Mouse (Mus musculus) B cell, adult 2 months (primary cell): Measurements from ENCODE around the gene Ces1f.
"Not testable (repeated sequence)": the region's sequence is repeated elsewhere in the genome, so short reads cannot be mapped to it uniquely, and the experiment has no call there.

Experiments
- DNase-seq, 2 experiments: peaks; one replicate each; pipeline ENCODE4 v3.0.0; 2022

The Ces1f gene

DNA sequence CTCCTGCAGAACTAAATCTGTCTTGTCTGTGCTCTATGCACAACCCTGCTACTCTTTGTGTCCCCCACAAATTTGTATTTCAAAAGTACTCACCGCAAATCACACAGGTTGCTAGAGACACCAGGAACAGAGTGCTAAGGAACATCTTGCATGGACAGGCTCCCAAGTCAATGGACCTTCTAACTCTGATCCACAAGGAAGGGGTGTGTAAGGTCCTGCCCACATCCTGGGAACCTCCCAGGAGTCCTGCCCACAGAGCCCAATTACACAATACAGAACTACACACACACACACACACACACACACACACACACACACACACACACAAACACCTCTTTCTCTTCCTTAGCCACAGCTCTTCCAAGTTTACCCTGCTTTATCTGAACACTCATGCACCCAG lies at the start of gene Ces1f:
Gene Ces1f (minus strand): TSS at position 192 of the 400 bp plus-strand sequence.
- DNase-seq = no peak

DNA sequence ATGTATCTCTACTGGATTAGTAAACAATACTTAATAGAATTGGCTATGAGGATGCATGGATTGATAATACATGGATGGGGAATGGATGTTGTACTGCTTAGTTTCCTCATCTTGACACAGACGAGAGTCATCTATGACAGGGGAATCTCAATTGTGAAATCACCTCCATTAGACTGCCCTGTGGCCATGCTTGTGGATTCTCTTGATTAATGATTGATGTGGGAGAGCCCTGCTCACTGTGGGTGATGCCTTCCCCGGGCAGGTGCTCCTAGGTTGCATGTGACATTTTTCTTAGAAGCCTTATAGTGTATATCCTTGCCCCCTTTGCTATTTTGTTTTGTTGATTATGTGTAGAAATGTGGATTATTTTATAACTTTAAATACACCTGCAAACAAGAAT lies 45.6 kb upstream of the Ces1f start:
- no peak for DNase-seq

DNA sequence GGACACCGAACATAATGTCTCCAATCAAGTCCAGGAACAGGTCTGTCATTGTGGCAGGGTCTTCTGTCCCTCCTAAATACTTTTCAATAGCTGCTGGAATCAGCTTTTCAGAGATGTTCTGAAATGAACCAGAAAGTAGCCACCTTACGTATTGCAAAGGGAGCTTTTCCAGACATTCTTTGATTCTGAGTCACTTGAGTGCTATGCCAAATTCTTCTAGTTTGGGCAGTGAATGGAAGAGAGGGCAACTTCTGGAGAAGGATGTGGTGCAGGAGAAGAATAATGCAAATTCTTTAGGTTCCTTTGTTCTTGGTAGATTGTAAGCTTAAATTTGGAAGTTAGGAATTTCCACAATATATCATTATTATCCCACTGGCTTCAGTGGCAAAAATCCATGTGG lies 37.5 kb upstream of the Ces1f start:
- no peak for DNase-seq

DNA sequence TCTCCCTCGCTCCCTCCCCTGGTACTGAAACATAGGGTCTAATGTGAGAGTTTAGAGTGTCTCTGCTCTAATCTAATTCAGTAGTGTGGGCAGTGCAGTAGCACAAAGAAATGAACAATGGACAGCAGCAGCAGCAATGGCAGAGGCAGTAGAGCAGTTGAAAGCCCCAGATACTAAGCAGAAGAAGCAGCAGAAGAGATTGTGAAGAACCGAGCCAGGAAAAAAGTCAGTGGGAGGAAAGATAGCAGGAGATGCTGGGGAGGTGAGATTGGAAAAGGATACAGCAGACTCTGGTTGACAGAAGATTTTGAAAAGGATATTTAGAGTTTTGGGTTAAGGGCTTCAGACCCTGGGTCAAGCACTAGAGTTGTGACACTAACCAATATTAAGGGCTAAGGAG lies 36.0 kb upstream of the Ces1f start:
- DNase-seq = no peak

DNA sequence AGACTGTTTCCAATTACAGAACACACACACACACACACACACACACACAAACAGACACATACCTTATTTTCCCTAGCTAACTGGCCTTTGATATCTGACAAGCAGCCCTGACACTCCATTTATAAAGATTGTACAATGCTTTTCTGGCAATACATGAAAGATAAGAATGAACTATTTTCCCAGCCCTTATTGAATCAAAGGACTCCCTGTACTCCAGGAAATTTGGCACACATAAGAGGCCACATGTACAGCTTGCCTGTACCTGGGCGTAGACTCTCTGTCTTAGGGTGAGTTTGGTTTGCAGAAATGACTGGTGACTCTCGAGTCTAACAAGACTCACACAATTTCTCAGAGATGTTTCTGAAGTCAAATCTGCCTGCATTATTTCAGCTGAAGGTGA lies 4.3 kb upstream of the Ces1f start:
- no peak for DNase-seq

DNA sequence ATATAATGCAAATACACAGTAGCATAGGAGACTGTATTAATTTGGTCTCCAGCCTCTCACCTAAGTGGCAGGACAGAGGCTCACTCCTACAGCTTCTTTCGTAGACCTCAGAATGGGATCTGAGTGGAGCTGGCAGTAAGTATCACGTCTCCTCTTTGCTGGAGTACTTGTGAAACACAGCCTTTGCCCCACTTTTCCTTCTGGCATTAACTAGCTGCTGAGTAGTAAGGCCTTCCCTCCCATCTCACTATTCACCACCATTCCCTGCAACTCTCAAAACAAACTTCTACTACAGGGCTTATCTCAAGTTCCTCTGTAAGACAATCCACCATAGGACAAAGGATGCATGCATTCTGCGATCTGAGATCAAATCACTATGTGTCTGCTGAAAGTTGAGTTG lies 2.8 kb upstream of the Ces1f start:
- DNase-seq = no peak

DNA sequence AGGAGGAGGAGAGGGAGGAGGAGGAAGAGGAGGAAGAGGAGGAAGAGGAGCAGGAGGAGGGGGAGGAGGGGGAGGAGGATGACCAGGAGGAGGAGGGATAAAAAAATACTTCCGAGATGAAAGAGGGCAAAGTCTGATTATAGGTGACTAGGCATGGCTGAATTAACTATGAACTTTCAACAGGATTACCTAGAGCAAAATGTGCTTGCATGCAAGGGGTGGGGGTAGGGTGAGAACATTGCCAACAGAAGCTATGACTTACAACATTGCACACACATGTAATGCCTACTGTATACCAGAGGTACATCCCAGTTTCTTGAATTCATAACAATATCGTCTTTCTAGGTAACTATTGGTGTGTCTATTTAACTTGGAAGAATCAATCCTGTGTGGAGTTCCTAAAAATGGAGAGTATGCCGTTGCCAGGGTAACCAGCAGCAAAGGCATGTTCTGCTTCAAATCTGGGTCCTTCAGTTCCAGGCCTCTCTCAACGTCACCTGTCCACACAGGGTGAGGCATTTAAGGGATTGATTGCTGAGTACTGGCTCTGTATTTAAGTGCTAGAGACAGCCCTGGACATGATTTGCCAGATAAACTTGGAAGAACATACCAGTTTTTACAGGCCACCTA lies 1.3 kb downstream of the Ces1f start:
- DNase-seq = no peak

DNA sequence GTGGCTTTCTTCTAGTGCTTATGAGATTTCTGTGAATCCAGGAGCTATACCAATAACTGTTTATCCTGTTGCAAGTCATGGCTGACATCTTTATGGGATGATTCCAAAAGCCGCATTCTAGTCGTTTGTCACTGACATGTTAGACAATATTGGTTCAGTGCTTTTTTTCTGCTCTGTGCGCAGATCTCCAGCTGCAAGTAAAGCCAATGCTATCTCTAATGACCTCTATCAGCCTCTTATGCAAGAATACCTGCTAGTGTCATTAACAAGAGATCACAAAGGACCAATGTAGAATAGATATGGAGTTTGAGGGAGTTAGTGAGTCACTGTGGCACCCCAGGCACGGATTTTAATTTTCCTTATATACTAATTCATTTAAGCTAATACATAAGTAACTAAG lies 4.9 kb downstream of the Ces1f start:
- no peak for DNase-seq

DNA sequence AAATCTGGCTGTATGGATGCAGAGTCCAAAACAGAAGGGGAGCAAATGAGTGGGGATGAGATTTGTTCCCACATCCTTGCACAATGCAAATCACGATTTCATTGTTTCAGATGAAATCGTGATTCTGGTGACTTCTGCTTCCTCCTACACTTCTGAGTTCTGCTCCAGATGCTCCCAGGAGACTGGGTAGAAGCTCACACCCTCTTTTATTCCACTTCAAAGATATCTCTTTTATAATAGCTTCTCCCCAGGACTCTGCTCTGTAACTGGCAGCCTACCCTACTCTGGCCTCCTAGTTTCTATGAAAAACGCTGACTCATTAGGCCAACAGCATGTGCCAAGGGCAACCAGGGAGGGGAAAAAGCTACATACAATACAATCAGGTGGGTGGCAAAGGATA lies 6.2 kb downstream of the Ces1f start:
- DNase-seq = no peak

DNA sequence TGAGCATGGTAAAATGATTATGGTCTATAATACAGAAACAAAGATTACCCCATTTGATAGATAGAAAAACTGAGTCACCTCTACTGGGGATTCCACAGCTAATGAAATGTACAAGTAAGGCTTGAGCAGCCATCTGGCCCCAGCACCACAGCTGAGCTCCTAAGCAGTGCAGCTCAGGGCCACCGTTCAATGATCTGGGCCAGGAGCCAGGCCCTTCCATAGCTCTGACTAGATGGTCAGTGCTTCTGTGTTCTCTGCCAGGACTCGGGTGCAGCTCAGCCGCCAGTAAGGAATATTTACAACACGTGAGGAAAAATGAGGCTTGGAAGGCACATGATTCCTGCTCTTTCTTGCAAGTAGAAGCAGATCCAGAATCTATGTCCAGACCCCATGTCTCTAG lies 6.9 kb downstream of the Ces1f start:
- DNase-seq = no peak

DNA sequence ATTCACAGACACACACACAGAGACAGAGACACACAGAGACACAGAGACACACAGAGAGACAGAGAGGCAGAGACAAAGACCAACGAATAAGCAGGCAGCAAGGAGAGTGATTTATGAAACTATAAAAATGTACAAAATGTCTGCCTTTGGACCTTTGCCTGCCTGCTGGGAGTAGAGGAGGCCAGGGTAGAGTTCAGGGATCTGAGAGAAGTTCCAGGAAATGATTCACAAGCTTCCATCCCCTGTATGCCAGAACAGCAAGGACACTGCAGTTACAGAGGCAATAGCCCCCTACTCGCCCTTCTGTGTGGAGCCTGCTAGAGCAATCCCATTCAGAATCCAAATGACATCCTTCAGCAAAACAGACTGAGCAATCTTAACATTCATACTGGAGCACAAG lies 18.1 kb downstream of the Ces1f start:
- DNase-seq = no peak

DNA sequence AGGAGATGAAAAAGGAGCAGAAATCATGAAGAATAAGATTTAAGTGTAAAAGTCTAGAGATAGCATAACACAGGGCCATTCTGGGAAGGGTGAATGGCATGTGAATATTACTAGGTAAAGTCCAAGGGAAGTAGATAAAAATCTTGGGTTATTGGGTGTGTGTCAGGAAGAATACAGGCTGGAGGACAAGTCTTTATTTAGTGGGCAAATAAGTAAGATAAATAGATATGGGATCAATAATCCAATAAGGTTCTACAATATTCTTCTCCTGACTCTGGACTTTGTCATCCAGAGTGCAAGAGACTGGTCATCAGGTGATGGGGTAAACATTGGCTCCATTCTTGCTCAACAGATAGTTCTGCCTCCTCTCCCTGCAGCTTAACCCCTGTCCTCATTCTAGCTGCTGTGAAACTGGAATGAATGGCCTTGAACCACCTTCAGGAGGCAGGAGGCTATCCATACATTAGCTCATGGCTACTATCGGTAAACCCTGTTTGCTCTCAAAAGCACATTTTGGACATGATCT lies 27.1 kb downstream of the Ces1f start:
- no peak for DNase-seq

DNA sequence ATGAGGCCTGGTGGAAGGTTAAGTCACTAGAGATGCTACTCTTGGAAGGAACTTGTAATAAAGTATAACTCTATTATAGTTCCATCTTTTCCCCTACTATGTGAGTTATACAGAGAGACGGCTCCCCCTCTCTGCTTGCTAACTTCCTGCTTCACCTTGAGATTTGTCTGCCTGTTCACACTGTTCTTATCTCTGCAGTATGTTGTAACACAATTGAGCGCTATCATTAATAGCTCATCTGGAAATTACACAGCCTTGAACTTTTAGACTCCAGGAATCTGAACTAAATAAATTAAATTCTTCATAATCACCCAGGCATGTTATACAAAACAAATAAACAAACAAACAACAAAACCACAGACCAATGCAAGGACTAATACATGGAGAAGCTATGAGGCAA lies 33.5 kb downstream of the Ces1f start:
- DNase-seq = no peak

DNA sequence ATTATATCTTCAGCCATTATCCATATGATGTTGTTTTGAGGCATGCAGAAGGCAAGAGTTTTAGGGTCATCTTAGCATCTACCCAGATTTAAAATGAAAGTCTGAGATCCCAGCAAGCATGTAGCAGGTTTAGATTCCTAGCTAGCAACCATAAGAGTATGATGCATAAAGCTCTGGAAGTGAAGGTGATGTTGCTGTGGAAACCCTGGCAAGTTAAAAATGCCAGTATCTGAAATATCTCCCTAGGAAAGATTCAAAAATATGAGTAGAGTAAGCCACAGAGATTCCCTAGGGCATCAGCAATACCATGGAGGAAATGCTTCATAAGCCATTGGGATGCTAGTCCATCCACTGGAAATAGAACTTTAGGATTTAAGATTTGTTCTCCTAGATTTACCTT lies 39.7 kb downstream of the Ces1f start:
- DNase-seq = no peak

DNA sequence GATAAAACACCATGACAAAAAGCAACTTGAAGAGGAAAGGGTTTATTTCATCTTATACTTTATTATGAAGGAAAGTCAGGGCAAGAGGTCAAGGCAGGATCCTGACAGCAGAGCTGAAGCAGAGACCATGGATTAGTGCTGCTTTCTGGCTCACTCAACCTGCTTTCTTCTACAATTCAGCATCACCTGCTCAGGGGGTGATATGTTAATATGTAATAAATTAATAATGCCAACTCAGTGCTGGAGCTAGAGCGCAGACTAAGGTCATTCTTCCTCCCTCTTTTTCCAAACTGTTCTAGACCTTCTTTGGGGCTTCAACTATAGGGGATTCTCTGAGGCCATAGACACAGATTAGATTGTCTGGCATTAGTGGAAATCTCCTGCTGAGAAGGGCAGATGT lies 43.9 kb downstream of the Ces1f start:
- no peak for DNase-seq

DNA sequence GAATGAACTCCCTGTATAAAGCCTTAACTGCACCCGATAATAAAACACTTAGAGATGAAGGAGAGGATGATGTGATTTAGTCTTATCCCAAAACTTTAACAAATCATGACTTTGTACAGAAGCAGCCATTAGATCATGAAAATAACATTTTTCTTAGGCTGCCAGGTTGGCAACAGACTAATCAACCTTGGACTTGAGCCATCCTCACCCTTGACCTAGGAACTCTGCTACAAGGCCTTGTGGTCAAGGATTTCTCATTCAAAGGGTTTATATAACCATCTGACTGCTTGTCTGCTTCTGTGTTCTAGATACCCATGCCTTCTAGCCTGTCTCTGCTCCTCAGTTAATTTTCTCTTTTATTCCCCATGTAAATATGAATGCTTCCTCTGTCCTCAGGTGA lies 44.8 kb downstream of the Ces1f start:
- no peak for DNase-seq

DNA sequence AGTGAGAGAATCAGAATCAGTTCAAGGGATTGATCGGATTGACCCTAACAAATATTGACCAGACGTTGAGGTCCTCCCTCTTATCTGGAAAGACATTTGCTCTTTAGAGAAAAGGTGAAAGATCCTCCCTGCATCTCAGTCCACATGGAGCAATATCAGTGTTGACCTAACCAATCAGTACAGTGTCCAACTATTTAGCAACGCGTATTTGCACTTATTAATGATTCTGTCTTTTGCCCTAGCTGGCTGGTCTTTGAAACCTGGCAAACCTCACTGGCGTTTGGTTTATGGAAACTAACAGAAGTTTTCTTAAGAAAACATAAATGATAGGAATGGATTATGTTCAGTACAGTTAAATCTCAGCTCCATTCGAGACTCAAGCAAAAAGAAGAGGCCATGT lies 45.5 kb downstream of the Ces1f start:
- DNase-seq = no peak

DNA sequence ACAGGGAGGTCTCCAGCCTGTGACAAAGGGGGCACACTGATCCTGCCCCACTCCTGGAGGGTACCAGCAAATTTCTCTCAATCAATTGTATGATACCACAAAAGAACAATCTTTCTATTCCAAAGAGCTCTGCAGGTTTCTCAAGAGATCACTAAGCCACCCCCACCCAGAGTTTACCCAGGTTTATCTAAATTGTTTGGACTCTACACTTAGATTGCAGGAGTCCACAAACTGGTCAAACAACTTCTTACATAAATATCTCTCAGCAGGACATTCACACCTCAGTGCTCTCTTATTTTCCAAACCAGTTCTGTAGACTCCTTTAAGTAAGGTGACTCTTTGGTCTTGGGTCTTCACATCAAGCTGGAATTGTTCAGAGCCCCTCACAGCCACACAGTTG lies 50.1 kb downstream of the Ces1f start, which contains the start of gene Ces1e:
Gene Ces1e (minus strand): TSS at position 174 of the 400 bp plus-strand sequence.
- no peak for DNase-seq

DNA sequence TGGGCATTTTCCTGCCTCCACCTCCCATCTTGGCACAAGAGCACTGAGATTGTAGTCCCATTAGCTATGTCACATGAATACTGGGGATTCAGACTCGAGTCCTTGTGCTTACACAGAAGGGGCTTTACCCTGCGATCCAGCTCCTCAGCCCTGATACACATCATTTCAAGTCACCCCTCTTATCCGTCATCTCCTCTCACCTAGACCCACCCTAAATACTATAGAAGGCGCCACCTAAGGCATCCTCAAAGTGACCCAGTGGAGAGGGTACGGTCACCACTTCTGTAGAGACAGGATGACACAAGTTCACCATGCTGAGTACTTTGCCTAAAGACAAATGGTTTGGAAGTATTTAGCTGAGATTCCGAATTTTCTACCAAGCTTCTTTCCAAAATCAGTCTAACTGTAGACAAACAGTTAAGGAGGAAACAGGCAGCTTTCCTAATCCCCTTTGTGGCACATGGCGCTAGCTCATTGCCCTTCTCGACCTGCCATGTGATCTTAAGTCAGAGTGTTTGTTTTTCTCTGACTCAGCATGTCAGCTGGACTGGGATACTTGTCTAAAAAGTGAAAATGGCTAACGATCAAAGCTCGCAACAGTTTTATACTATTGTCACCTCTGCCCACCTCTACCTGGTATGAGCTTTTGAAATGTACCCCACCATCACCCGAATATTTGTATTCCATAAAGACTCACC lies 50.7 kb downstream of the Ces1f start:
- DNase-seq = no peak

DNA sequence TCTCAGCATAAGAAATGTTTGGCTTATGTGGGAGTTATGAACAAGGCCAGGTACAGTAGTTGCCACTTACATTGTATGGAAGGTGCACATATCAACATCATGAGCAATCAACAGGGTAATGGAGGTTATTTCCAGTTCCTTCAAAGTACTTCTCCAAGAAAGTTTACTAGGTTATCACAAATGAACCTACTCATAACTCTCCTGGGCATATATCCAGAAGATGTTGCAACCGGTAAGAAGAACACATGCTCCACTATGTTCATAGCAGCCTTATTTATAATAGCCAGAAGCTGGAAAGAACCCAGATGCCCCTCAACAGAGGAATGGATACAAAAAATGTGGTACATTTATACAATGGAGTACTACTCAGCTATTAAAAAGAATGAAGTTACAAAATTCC lies 53.1 kb downstream of the Ces1f start:
- DNase-seq = not testable (repeated sequence)

DNA sequence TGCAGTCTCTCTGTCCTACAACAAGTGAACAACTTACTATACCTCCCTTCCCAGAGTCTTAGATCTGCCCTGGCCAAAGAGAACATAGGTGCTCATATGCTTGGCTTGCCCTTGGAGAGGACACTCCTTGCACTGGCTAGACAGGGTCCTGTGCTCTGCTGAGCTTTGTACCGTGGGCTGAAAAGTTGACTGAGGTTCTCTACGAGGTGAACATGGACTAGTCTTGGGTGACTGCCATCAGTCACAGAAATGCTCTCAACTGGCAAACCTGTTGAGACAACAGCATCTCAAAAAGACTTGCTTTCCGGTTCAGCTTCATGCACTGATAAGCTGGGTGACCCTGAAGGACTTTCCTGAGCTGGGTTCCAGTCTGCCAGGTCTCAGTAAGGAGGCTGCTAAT lies 57.7 kb downstream of the Ces1f start:
- DNase-seq = no peak

DNA sequence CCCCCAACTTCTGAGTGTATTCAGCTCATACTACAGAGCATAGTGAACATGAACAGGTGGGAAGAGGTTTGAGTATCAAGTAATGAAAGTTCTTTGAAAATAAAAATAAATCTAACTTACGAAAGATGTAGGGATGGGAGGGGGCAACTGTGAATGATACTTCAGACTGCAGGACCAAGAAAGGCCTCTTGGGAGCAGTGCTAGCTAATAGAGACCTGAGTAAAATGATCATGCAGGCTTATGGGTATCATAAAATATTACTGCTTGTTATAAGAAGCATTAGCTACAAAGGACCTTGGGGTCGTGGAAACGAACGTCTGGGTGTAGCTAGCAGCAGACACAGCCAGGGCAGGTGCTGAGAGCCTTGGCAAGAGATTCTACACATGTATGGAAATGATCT lies 61.7 kb downstream of the Ces1f start:
- DNase-seq = no peak

DNA sequence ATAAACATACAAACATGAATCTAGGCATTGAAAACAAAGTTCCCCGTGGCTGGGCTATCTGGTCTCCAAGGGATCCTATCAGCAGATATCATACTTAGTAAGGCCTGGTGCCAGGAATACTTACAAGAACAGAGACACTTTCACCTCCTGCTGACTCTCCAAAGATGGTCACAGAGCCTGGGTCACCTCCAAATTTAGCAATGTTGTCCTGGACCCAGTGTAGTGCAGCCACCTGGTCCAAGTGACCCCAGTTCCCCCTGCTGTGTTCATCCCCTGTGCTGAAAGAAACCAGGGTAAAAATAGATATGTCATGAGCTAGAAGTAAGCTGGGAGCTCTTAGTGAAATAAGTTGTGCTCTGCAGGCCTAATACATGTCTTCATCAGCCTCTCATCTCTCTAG lies 62.2 kb downstream of the Ces1f start:
- DNase-seq = no peak

DNA sequence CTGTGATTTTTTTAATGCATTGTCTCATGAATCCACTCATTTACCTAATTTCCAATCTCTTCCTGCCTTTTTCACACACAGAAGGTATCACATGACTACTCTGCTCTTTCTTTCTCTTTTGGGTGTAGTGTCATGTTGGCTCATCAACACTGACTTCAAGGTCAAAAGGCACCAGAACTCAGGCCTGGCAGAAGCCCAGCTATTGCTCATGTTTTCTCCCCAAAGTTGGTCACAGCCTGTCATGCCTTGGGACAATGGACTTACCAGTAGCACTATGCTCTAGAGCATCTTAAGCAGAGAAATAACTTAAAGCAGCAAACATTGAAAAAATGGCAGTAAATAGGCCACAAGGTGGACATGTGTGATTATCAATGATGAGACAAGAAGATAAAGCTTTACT lies 68.5 kb downstream of the Ces1f start:
- no peak for DNase-seq
